In genomic region chrX:77510371-77511300, GRCm38 (mm10) we compare ENCODE assay signal across 8 mouse cellular contexts. TPM values are rescaled to one million over a fixed set of nuclear protein-coding genes. Genes with fewer than 3 reads are reported as not detected.
DNase-seq lines count a peak whose midpoint lies in the region; ATAC-seq and TF ChIP-seq lines count a peak whose summit lies in the region.

Gene Tbl1x, plus strand, starts transcription at chrX:77511013.

- peak within 1 kb of the TSS; percentile 50 for H3K4me2 ChIP-seq in limb, embryonic 14.5 days (replicated peaks; ENCODE audit: low read depth, low read length, severe bottlenecking)
- peak within 1 kb of the TSS; percentile 67 for H3K4me2 ChIP-seq in midbrain, embryonic 16.5 days (ENCODE audit: low read length)

- H3K36me3 ChIP-seq in erythroblast, embryonic 14.5 days (ENCODE audit: control insufficient read depth) = no peaks in the 10 kb centered on the region
- H3K36me3 ChIP-seq in limb, embryonic 14.5 days (ENCODE audit: control insufficient read depth, insufficient read depth, low read length) = no peaks in the 10 kb centered on the region
- H3K36me3 ChIP-seq in midbrain, embryonic 16.5 days (ENCODE audit: control insufficient read depth, insufficient read depth, low read length) = no peaks in the 10 kb centered on the region

- 0 out of 2 replicates have a peak, but pooled peaks cover 6% of the 10 kb centered on the region for H3K9me3 ChIP-seq in erythroblast, embryonic 14.5 days (ENCODE audit: control insufficient read depth, low read length)
- H3K9me3 ChIP-seq in limb, embryonic 14.5 days (ENCODE audit: control insufficient read depth, low read length) = no peaks in the 10 kb centered on the region
- no peaks in the 10 kb centered on the region for H3K9me3 ChIP-seq in midbrain, embryonic 16.5 days (replicated peaks; ENCODE audit: control insufficient read depth, low read length, poor library complexity, severe bottlenecking)

- no peaks in the 10 kb centered on the region for H3K27me3 ChIP-seq in erythroblast, embryonic 14.5 days (ENCODE audit: control insufficient read depth)
- no peaks in the 10 kb centered on the region for H3K27me3 ChIP-seq in limb, embryonic 14.5 days (ENCODE audit: control insufficient read depth, insufficient read depth, low read length)
- H3K27me3 ChIP-seq in midbrain, embryonic 16.5 days (ENCODE audit: control insufficient read depth, insufficient read depth, low read depth, low read length) = no peaks in the 10 kb centered on the region

- TF ChIP-seq POLR2A in limb, embryonic 14.5 days (IDR thresholded peaks at IDR 0.05; ENCODE audit: borderline replicate concordance, extremely low read depth, insufficient read depth, insufficient read length) = 0 out of 2 replicates have a peak, but pooled peaks have one; percentile 21

- peak; percentile 87 for DNase-seq in embryo, embryonic 9.5 days (ENCODE audit: extremely low spot score)
- peak; percentile 98 for DNase-seq in heart, adult 11 months
- DNase-seq in kidney, adult 18-20 months = peak; percentile 79
- DNase-seq in limb, embryonic 14.5 days (ENCODE audit: low spot score) = peak; percentile 76
- peak; percentile 41 to 65 for DNase-seq in spleen, postnatal 10 days (ENCODE audit: low spot score in 2 of 2)

- H3K9ac ChIP-seq in limb, embryonic 14.5 days (ENCODE audit: low read depth, low read length, severe bottlenecking) = peak within 1 kb of the TSS; percentile 88
- peak within 1 kb of the TSS; percentile 84 for H3K9ac ChIP-seq in midbrain, embryonic 16.5 days (ENCODE audit: low read depth, low read length)

- H3K4me3 ChIP-seq in erythroblast, embryonic 14.5 days (replicated peaks) = peak within 1 kb of the TSS; percentile 74
- peak within 1 kb of the TSS; percentile 64 for H3K4me3 ChIP-seq in limb, embryonic 14.5 days (replicated peaks; ENCODE audit: low read length)
- H3K4me3 ChIP-seq in midbrain, embryonic 16.5 days (ENCODE audit: low read depth, low read length) = peak within 1 kb of the TSS; percentile 64

- whole genome bisulfite sequencing in limb, embryonic 14.5 days = 18% methylated on average over 14 of the region's 76 CpGs
- 11% methylated on average over 47 of the region's 76 CpGs for WGBS in midbrain, embryonic 16.5 days

- ATAC-seq in erythroblast, adult 5-6 weeks (replicated peaks; ENCODE audit: low FRiP score, poor library complexity, severe bottlenecking) = no peak; the same call in 1 of the 2 replicates
- peak; percentile 69 for ATAC-seq in limb, embryonic 14.5 days (ENCODE audit: low FRiP score, low read depth)
- ATAC-seq in midbrain, embryonic 16.5 days = peak; percentile 66

- H3K4me1 ChIP-seq in erythroblast, embryonic 14.5 days (ENCODE audit: control insufficient read depth) = peaks cover 25% of the 10 kb centered on the region
- H3K4me1 ChIP-seq in limb, embryonic 14.5 days (ENCODE audit: control insufficient read depth, insufficient read depth, low read length) = peaks cover 4% of the 10 kb centered on the region; the same call in 1 of the 2 replicates
- H3K4me1 ChIP-seq in midbrain, embryonic 16.5 days (ENCODE audit: control insufficient read depth, insufficient read depth, low read length) = peaks cover 4% of the 10 kb centered on the region

- peak within 1 kb of the TSS; percentile 97 for H3K27ac ChIP-seq in limb, embryonic 14.5 days (replicated peaks; ENCODE audit: low read depth, low read length)
- H3K27ac ChIP-seq in midbrain, embryonic 16.5 days (ENCODE audit: low read length) = peak within 1 kb of the TSS; percentile 93

RNA-seq across cellular contexts. Expression of gene Tbl1x, which starts in this region (rescaled TPM):
- polyA plus RNA-seq in erythroblast, embryonic 14.5 days (2012) = 0.09 and 0.10 TPM in 2 replicates
- 9.0 and 14.0 TPM in 2 replicates for total RNA-seq in erythroblast, adult 5-6 weeks (2015; ENCODE audit: low replicate concordance)
- 6.4 and 7.1 TPM in 2 replicates for total RNA-seq in erythroblast, adult 5-6 weeks (2017; ENCODE audit: low replicate concordance)
- polyA plus RNA-seq in limb, embryonic 14.5 days (2012; rRNA removed) = 56.8 and 60.2 TPM in 2 replicates
- 77.2 and 82.6 TPM in 2 replicates for polyA plus RNA-seq in limb, embryonic 14.5 days (2014; fragmentation: Nextera tagmentation; extraction: Ambion mirVana)
- 41.9 and 46.1 TPM in 2 replicates for polyA plus RNA-seq in midbrain, embryonic 16.5 days (2015; fragmentation: Nextera tagmentation; extraction: Ambion mirVana)

Comparison
In these comparisons a context has a peak if more than half of its experiments do, and no peak if none do; other contexts are left out.
1. RNA of gene Tbl1x (polyA plus RNA-seq): 56.8 to 82.6 TPM in limb, embryonic 14.5 days and 41.9 to 46.1 TPM in midbrain, embryonic 16.5 days; 0.09 to 0.10 TPM in erythroblast, embryonic 14.5 days; every median in the first group is over 10 times any median in the second.
2. Peak in every context shown above with its lines, with median percentiles within 50 percentile points of each other: H3K4me3 ChIP-seq and DNase-seq.